Mouse (Mus musculus) testis, adult 2 months (tissue): Measurements from ENCODE around the gene Alox5. TPM values are rescaled to one million over a fixed set of nuclear protein-coding genes. Genes with fewer than 3 reads are reported as not detected.

Experiments used
- H3K27ac ChIP-seq: fragments of 200-500 bp; 2 replicates; pipeline ENCODE4 v1.5.1; 2012; ENCODE audit warnings: low read depth, low read length; ENCODE audit not compliant: control insufficient read depth, insufficient read depth
- H3K27me3 ChIP-seq: fragments of 200-500 bp; 2 replicates; pipeline ENCODE4 v1.6.1; 2012; ENCODE audit warnings: mild to moderate bottlenecking, low read length, moderate library complexity; ENCODE audit not compliant: control insufficient read depth, insufficient read depth
- H3K36me3 ChIP-seq: fragments of 200-500 bp; 2 replicates; pipeline ENCODE4 v1.6.1; 2012; ENCODE audit warnings: mild to moderate bottlenecking, low read length; ENCODE audit not compliant: control insufficient read depth, insufficient read depth
- H3K4me1 ChIP-seq: fragments of 200-500 bp; 2 replicates; pipeline ENCODE4 v1.6.1; 2012; ENCODE audit warnings: low read length; ENCODE audit not compliant: control insufficient read depth, insufficient read depth
- H3K4me3 ChIP-seq: fragments of 200-500 bp; 2 replicates; pipeline ENCODE4 v1.5.1; 2012; ENCODE audit warnings: low read depth, mild to moderate bottlenecking, low read length, moderate library complexity, mixed read lengths; ENCODE audit not compliant: control insufficient read depth
- CTCF ChIP-seq: fragments of 200-500 bp; IDR thresholded peaks from 2 replicates; pipeline ENCODE4 v1.5.1; 2012; ENCODE audit warnings: low read depth, mild to moderate bottlenecking, inconsistent platforms, low read length, moderate library complexity; ENCODE audit not compliant: control insufficient read depth, insufficient read depth, insufficient replicate concordance
- POLR2A ChIP-seq: fragments of 200-500 bp; IDR thresholded peaks from 2 replicates; pipeline ENCODE4 v1.6.1; 2012; ENCODE audit warnings: low read depth, mild to moderate bottlenecking, inconsistent platforms, low read length, moderate library complexity; ENCODE audit not compliant: control insufficient read depth
- polyA plus RNA-seq: library from polyadenylated mRNA; depleted of rRNA; stranded (reverse); fragments of >200 nt; gene quantifications from 2 replicates; pipeline ENCODE4 v1.2.3, GENCODE M21; 2012

Gene Alox5
- polyA plus RNA-seq, 1 experiment: 2.2 TPM

GRCm38 (mm10) chr6:116394916-116395648 lies 65.9 kb downstream of the Alox5 start:
- Histone ChIP-seq H3K4me1 (no peaks in the 10 kb centered on the region), H3K36me3 (no peaks in the 10 kb centered on the region), H3K27me3 (no peaks in the 10 kb centered on the region), H3K27ac (no peak overlapping the region), H3K4me3 (no peak overlapping the region)
- TF ChIP-seq CTCF: no peak
- TF ChIP-seq POLR2A: no peak

- H3K27ac ChIP-seq: no peak overlapping the region
- no peak for TF ChIP-seq CTCF
- TF ChIP-seq POLR2A: no peak
- no peaks in the 10 kb centered on the region for H3K27me3 ChIP-seq
- no peaks in the 10 kb centered on the region for H3K36me3 ChIP-seq
- no peaks in the 10 kb centered on the region for H3K4me1 ChIP-seq
- H3K4me3 ChIP-seq: no peak overlapping the region
Observed at GRCm38 (mm10) chr6:116389481-116389880, 71.5 kb downstream of the Alox5 start.

DNA sequence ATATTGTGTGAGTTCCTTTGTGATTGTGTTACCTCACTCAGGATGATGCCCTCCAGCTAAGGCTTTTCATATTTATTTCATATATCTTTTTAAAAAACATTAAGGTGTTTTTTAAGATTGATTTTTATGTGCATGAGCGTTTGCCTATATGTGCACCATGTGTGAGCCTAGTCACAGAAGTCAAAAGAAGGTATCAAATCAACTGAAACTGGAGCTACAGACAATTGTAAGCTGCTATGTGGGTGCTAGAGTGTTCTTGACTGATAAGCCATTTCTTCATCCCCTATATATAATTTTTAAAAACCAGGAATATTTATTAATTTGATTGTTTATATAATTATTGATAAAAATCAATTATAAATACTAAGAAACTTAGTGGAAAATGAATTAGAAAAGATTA lies 72.9 kb downstream of the Alox5 start:
- Histone ChIP-seq H3K36me3 (no peaks in the 10 kb centered on the region), H3K27me3 (no peaks in the 10 kb centered on the region), H3K27ac (no peak overlapping the region), H3K4me1 (no peaks in the 10 kb centered on the region), H3K4me3 (no peak overlapping the region)
- TF ChIP-seq POLR2A (no peak), CTCF (no peak)

DNA sequence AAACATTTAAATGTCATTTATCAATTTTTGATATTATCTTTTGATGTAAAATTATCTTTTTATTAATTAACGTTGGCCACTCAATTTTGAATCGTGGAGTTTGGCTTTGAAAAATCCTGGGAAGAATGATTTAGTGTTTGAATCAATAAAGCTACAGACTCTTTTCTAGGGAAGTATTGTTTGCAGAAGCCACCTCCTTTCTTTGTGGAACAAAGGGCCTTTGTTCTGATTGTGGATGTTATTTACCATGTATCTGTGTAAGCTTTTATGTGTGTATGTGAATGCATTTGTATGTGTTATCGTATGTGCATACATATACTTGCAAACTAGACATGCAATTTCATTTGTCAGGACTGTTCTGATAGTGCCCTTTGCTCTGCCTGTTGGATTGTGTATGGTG lies 74.5 kb downstream of the Alox5 start:
- Histone ChIP-seq H3K36me3 (no peaks in the 10 kb centered on the region), H3K4me1 (no peaks in the 10 kb centered on the region), H3K4me3 (no peak overlapping the region), H3K27me3 (no peaks in the 10 kb centered on the region), H3K27ac (no peak overlapping the region)
- TF ChIP-seq POLR2A (no peak), CTCF (no peak)

- TF ChIP-seq CTCF (no peak), POLR2A (no peak)
- no peaks in the 10 kb centered on the region for H3K4me1 ChIP-seq
- H3K4me3 ChIP-seq: no peak overlapping the region
- no peaks in the 10 kb centered on the region for H3K36me3 ChIP-seq
- no peaks in the 10 kb centered on the region for H3K27me3 ChIP-seq
- no peak overlapping the region for H3K27ac ChIP-seq
Observed at GRCm38 (mm10) chr6:116386045-116386415, 74.9 kb downstream of the Alox5 start.

DNA sequence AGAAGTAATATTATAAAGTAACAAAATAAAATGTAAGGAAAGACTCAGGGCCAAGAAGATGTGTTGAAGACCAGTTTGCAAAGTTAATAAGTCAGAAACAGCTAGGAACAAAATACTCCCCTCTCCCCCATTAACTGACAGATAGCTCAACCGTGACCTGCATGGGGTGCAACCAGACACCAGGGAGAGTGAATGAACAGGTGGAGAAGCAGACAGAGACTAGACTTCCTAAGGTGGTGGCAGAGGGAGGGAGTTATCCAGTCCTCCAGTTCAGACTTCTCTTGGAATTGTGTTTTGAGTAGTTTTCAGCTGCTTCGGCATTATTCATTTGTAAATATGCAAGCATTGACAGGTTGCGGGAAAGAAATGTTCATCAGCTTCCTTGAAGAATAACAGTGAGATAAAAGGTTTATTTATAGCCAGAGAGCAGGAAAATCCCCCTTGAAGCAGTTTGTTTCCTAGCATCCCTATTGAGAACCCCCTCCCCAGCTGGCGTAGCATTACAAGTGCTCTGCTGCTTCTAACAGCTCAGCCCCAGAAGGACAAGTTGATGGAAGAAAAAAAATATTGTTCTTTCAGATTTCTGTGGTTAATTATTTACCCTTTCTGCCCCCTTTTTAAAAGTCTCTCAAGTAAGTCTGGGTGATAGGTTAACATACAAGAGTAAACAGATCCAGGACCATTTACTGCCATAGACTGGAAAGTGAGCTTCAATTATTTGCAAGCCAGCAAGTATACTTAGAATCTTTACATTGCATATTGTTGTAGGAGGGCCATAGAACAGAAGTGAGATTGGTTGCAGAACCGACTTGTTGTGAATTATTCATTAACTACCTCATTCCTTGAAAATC lies 75.6 kb downstream of the Alox5 start:
- TF ChIP-seq CTCF: no peak
- no peak for TF ChIP-seq POLR2A
- no peaks in the 10 kb centered on the region for H3K27me3 ChIP-seq
- H3K4me1 ChIP-seq: no peaks in the 10 kb centered on the region
- no peak overlapping the region for H3K27ac ChIP-seq
- H3K4me3 ChIP-seq: no peak overlapping the region
- no peaks in the 10 kb centered on the region for H3K36me3 ChIP-seq

DNA sequence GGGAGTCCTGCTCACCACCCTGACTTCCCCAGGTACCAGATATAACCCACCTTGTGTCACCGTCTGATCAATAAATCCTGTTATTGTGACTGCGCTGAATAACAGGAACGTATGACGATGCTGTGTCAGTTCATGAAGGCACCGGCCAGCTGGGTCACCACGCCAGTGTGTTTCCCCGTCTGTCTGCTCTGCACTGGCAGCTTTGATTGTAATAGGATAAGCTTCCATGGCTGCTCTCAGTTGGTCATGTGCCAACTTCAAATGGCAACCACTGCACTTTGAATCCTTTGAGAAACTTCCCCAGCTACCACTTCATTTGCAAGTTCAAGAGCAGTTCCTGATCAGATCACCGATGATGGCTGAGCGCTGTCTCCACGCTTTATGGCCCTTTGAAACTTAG lies 77.4 kb downstream of the Alox5 start:
- TF ChIP-seq POLR2A (no peak), CTCF (no peak)
- H3K4me1 ChIP-seq: no peaks in the 10 kb centered on the region
- no peak overlapping the region for H3K27ac ChIP-seq
- H3K27me3 ChIP-seq: no peaks in the 10 kb centered on the region
- no peaks in the 10 kb centered on the region for H3K36me3 ChIP-seq
- no peak overlapping the region for H3K4me3 ChIP-seq
